Mouse (Mus musculus) c-Kit-positive CD71-positive TER-119-negative erythroid progenitor cells, embryonic 14.5 days (primary cell): ENCODE data around the gene Sfxn5.
A peak's percentile ranks its signal among the peaks of the same experiment; 100 is the strongest.

Experiments used
- DNase-seq: peaks from one replicate; pipeline ENCODE4 v3.0.0-alpha.2; 2013; ENCODE audit warnings: low read depth

The Sfxn5 gene

DNA sequence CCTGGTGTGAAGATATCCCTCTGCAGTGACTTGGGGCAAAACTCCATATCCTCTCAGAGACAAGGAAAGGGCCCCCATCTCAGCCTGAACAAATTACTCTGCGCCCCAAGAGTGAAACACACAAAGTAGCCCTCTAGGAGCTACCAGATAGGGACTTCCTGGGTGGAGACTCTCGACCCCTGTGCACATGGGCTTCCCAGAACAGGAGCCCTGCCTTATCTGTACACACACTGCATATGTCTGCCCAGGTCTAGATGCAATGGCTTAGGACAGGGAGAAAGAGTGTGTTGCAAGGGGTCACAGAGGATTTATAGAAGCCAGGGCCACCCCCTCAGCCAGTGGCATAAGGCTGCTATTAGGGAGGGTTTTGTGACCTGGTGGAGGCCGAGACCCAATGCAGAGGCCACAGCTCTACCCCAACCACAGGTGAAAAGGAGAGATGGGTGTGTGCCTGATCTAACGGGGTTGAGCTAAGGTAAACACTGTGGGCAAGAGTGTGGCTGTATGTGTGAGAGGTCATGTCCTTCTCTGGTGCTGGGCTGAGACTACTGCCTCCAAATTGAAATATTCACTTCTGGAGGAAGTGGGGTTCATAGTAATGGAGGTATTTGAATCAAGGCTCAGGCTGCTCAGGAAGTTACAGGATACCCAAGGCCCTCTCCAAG, 44.9 kb downstream of the Sfxn5 start:
- DNase-seq, result no peak

DNA sequence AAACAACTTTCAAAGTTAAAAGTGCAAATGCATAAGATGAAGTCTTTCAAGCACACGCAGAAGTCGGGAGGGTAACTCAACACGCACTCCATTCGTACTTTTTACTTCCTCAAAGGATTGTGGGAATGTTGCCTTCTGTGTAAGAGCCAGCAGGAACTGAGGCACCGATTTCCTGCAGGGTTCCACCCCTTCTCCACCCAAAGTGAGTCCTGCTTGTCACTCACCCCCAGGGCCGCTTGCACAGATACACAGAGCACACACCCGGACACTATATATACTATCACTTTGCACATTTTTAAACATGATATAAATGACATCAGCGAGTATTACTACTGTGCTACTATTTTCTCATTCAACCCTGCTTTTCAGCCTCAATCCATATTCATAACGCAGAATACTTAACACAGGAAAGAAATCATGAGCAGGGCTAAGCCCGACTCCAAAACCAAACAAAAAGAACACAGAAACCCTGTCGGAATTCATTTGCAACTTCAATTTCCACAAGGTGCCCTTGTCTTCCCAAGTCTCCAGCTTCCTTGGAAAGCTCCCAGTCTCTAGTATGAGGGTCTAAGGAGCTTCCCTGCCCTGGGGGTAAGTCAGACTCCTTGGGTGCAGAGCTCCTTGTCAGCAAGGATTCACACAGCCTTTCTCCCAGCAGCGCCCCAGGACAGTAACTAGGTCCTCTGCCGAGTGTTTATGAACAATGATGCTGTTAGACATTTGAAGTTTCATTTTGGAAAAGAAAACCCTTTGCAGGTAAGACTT, 46.8 kb downstream of the Sfxn5 start:
- DNase-seq, result no peak

DNA sequence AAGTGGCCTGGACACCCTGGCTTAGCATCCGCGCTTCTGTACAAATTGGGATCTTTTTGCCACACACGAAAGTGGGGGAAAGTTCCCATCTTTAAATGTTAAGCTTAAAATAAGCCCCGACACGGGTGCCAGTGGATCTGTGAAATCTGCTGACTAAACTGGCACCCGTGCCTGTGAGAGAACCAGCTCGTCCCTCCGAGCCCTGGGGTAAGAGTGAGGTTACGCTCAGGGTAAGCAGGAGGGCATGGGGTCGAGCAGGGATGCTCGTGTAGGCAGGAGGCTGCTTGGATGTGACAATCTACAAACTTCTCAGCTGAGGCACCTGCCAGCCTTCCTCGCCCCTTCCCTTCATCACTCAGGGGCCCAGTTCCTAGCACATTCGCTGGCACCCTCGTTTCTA, 52.4 kb downstream of the Sfxn5 start:
- no peak for DNase-seq

DNA sequence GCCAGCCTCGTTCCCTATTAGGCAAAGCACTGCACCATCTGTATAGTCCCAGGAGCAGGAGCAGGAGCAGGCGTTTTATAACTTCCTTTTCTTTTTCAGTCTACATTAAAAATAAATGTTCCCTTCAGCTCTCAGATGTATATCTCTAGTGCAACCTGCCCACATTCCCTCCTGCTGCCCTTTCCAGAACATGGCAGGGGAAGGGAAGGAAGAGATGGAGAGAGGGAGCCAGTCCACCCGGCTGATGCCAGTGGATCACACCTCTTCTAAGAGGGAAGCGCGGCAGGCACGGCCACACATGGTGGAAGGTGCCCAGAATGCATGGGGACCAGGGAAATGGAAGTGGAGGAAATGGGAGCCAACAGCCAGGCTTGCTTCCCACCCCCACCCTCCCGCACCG, 56.7 kb downstream of the Sfxn5 start:
- no peak for DNase-seq

DNA sequence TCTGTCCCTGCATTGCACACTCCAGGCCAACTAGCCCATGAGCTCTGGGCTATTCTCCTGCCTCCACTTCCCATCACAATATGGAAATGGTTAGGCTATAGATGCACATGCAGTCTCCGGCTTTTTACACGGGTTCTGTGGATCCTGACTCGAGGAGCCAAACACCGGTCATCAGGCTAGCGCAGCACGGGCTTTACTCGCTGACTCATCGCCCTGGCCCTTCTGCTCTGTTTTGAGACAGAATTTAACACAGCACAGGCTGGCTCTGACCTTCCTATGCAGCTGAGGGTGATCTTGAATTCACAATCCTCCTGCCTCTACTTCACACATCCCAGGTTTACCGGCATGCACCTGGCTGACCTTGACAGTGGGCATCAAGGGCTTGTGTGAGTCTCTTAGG, 60.8 kb downstream of the Sfxn5 start:
- DNase-seq, result no peak

DNA sequence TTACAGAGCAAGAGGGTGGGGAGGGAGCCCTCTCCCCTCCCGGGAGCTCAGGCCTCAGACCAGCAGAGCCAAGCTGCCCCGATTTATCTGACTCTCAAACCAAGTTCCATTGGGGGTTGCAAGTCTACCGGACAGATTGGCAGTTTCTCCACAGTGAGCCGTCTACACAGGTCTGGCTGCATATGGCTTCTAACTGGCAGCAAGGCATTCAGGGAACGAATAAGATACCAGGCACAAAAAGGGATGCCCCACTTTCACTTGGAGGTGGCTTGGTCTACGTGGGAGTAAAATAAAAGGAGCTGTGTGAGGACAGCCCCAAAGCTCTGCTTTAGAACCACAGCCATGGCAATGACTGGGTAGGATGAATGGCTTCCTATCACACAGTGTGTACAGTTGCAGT, 67.2 kb downstream of the Sfxn5 start:
- DNase-seq, result no peak

DNA sequence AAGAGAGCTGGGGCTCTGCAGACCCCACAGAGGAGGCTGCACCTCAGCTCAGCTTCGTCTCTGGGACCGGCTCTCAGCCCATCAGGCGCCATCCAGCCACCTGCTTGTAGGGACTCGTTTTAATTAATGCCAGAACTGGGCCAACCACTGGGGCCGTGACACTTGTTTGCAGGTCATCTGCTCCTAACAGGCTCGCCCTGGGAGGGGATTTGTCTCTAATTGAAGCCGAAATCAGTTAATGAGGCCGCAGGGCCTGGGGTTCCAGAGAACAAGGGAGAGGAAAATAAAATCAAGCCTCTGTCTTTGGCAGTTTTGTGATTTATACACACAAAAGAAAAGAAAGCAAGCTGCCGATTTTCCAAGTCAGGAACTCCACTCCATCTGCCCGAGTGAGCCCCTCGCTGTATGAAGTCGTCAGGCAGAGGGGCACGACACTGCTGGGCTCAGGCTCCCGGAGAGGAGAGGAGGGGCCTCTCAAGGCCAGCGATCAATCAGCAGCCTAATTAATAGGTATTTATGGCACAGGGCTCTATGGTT, 68.2 kb downstream of the Sfxn5 start:
- no peak for DNase-seq

DNA sequence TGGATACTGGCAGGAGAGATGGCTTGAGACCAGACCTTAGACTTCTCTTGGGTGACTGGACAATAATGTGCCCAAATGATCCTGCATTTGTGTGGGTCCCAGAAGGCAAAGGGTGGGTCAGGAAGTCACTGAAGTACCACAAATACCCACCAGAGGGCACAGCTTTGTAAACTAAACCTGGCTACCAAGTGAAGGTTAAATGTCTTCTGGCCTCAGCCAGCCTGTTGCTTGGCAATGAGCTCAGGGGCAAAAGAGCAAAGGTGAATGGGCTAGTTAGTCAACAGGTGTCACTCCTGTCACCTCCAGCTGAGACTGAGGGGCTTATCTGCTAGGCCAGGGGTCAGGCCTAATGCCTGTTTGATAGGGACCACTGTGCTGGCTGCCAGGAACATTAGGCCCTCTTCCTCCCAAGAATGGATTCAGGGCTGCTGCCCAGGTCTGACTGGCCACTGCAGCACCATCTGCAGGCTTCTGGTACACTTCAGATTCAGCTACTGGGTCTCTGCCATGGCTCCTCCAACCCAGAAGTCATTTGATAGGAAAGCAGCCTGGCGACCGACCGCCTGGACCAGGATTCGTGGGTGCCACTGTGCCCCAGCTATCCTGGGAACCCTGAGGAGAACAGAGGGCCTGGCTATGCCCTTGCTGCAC, 70.2 kb downstream of the Sfxn5 start:
- peak; percentile 13 for DNase-seq

DNA sequence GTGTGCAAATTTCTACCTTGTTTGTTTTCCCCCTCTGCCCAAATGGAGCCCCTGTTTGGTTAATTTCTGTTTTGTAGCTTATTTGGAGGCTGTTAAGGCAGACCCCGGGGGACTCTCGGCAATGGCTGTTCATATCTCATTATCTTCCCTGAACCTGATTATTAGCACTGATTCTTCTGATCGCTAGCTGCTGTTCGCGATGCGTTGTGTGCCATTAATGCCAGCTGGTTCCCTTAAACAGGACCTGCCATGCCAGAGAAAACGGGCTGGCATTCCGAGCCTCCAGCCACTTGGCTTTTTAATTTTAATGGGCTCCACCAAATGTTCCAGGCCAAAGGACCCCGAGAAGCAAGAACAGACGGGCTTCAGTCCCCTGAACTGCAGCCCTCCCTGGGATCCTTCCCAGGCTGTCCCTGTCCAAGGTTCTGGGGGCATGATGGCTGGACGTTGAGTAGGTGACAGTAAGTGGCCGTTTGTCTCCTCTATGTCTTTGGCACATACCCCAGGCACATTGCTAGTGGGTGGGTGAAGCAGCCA, 74.1 kb downstream of the Sfxn5 start:
- no peak for DNase-seq

DNA sequence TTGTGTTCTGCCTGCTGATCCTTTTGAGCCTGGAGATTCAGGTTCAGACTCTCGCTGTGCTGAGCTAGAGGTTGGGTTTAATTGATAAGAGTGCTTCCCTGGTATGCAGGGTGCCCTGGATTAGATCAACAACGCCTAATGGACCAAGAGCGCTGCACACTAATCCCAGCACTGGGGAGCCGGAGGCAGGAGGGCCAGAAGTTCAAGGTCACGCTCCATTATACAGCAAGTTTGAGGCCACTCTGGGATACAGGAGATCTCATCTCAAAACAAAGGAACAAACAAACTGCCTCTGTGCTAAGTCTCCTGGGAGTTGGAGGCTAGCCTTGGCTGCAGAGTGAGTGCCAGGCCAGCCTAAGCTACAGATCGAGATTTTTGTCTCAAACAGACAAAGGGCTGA, 77.6 kb downstream of the Sfxn5 start:
- DNase-seq, result no peak

DNA sequence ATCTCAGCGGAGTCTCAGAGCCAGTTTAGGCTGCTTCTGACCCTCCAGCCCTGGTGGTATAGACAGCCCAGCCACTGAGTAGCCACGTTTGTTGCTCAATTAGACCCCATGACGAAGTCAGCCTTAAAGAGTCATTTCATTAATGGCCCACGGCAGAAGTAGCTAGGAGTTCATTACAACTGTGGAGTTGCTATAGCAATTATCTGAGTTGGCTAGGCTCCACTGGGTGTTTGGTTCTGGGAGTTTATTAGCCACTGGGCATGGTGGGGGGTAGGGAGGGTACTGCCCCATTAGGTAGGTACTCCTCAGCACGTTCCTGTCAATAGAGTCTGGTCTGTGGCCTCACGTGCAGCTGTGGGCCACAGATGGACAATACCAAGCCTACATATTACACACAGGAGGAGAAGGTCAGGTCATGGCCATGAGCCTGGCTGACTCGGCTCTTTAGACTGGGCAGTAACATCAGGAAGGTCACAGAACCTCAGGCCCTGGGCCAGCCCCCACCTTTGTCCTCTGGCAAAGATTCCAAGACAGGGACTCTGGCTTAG, 79.2 kb downstream of the Sfxn5 start:
- no peak for DNase-seq

DNA sequence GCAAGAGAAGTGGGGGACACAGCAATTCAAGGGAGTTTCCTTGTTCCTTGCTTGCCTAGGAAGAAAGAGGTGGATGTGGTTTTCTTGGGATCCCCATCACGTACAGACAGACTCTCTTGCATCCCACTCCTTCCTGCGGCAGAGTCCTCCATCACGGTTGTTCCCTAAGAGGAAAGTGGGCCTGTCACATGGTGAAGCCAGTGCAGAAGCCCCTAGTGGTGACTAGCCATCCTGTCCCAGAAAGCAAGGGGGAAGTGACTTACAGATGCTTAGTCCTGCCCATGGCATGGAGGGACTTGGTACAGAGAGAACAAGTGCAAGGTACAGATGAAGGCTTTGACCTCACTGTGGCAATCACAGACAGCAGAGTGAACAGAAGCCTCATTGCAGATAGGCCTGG, 79.9 kb downstream of the Sfxn5 start:
- no peak for DNase-seq

DNA sequence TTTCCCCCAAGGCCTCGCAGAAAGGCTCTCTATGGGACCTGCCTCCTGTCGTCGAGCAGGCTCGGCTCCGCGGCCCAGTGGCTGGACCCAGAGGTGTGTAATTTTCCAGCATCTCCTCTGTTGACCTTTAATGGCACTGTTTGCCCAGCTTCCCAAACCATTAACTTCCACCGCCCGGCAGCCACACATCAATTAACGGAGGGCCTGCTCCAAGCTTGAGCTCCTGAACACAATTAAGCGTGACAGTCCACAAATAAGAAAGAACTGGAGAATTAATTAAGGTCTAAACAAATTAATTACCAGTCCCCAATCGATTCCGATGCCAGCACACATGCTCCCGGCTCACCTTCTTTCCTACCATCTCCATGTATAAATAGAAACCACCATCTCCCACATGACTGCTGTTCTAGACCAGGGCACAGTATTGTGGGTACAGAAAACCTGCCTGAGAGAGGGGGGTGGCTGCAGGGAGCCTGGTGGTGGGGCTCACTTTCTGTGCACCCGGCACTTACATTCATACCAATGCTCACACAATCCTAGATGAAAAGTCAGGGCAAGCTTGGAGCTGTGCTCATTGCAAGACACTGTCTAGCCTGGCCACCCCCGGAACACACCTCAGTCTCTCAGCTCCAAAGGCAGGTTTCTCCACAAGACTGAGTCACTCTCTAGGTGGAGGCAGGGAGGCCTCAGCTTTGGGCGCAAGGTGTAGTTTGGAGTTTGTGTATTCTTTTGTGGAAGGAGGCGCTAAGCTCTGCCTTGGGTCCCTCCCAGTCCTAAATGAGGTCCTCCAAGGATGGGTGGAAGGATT, 80.8 kb downstream of the Sfxn5 start:
- DNase-seq, result no peak

DNA sequence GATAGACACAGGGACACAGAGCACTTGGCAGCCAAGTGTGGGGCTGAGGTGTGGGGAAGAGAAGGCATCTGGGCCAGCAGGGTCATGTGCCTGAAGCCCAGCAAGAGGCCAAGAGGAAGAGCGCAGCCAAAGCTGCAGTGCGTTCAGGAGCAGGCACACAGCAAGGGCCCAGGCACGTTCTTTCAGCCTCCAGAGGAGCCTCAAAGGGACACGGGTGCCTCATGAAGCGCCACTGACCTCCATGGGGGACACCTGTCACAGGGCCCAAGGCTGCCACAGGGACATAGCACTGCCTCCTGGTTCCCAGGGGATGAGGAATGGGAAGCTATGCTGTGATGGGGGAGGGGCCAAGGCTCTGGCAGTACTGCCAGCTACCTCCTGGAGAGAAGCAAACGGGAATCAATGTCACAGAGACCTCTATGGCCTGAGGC, 82.4 kb downstream of the Sfxn5 start:
- no peak for DNase-seq

DNA sequence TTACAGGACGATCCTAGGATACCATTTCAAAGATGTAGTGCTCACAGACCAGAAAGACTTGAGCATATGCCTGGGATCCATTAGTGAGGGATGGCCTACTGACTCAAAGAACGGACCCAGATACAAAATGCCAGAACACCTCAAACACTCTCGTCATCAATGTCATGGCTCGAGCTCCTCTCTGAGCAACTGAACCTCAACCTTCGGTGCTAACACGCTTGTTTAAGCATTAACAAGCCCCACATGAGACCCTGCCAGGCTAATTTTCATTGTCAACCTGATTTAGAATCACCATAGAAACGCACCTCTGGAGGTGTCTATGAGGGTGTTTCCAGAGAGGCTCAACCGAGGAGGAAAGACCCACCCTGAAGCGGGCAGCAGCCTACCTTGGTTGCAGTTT, 83.4 kb downstream of the Sfxn5 start:
- no peak for DNase-seq

DNA sequence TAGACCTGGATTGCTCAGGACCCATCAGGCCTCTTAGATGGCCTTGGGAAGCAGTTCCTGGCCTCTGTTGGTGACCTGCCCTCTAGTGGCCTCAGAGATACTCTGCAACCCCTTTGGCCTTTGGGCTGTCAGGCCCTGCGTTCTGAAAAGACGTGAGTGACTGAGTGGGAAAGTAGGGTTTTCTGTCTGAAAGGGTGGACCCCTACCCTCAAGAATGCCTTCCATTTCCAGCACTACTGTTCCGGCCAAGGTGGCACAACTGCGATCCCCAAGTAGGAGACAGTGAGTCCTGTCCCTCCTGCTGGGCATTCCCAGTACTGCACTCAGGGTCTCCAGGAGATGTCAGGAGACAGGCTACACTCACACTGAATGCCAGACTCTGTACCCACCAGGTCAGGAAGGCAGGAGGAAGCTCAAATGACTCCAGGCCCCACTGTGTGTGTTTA, 94.2 kb downstream of the Sfxn5 start:
- peak; percentile 27 for DNase-seq

DNA sequence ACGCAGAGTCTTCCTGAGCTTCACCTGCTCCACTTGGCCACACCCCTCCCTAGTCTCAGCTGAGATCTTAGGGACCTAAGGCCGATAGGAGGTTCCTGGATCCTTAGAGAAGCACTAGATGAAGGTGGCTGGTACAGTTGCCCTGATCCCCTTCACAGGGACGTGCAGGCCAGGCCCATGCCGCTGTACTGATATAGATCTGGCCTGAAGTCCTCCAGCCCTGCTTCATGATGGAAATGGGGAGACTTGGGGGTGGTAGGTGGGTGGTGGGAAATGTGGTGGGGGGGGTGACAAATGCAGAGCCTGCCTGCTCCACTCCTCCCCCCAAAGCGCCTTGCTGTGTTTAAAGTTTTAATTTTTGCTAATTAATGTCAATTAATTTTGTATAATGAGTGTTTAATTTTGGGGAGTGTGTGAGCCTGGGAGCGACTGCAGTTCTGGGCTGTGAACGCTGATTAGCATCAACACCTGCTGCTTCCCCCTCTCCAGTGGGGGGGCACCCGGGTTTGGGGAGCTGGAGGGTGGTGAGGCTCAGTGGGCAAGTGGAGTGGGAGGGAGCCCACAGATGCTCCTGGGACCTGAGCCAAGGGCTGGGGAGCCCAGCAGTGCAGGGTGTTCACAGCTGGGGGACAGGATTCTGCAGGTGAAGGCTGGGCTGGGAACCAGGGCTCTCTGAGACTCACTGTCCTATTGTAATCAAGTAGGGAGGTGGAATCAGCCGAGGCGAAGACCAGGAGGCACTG, 95.5 kb downstream of the Sfxn5 start:
- DNase-seq, result no peak

DNA sequence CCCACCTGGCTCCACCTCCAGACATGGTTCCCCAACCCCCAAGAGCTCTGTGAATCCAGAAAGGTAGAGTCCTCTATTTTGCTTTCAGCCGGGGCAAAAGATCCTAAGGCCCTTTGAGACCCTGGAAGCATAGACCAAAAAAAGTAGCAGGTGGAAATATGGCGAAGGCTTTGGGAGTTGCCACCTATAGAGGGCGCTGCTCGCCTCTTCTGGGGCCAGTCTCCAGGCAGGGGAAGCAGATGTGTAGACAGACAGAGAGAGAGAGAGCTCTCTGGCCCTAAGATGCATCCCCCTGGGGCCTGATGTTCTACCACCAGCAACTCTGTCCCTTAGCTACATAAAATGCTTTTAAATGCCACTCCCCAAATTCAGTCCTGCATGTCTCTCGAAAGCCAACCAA, 96.2 kb downstream of the Sfxn5 start:
- peak; percentile 14 for DNase-seq

DNA sequence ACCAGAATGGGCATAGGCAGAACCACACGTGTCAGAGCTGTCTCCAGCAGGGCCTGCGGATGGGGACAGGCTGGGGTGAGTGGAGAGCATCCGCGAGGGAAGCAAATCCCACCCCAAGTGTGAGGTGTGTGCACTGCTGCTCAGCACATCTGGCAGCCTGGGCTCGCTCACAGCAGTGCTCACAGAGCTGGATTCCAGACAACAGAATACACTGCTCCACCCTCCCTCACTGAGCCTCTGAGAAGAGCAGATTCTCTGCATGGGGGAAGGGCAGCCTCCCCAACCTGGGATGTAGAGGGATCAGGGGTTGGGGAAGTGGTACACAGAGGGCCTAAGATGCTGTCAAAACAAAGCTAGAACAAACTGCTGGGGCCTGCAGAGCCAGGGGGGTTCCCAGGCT, 98.4 kb downstream of the Sfxn5 start:
- no peak for DNase-seq

DNA sequence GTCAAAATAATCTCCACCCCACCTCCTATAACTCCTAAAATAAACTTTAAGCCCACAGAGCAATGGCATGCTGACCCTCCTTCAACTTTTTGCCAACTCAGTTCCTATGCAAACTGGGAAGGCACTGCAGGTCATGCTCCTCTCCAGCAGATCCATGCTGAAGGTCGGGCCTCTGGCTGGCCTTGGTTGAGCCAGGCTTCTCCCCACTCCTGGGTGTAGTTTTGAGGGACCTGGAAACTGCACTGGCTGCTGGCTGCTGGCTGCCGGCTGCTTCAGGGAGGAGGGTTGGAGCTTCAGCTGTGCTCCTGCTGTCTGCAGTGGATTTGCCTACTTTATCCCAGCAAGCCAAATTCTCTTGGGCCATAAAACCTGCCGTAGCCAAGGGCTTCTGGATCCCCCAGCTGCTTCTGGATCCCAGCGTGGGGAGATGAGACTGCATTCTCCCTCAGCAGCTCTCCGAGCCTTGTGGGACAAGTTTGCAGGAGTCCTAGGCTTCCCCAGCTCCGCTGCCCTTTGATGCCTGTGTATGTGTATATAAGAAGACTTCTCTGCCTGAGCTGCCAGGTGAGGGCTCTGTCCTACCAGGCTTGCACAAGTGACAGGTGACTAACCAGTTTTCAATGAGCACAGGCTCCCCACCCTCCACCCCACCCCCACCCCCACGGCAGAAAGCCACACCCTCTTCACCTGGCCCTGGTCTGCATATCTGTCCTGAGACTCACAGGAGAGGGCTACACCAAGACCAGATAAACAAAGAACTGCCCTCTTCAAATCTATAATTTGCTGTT, 100.2 kb downstream of the Sfxn5 start:
- no peak for DNase-seq
